ENCODE assay signal across 8 mouse cellular contexts in genomic region chr4:108781596-108781995, GRCm38 (mm10). TPM values are rescaled to one million over a fixed set of nuclear protein-coding genes. Genes with fewer than 3 reads are reported as not detected.
DNase-seq lines count a peak whose midpoint lies in the region; ATAC-seq and TF ChIP-seq lines count a peak whose summit lies in the region.

No protein-coding gene starts in this region.

- H3ac ChIP-seq in myocyte (ENCODE audit: control insufficient read depth, insufficient read length) = no peak overlapping the region

- peaks cover 2% of the 10 kb centered on the region; the same call in 1 of the 2 replicates for H3K4me1 ChIP-seq in liver, adult 2 months (ENCODE audit: control insufficient read depth, insufficient read depth, low read length)
- no peaks in the 10 kb centered on the region for H3K4me1 ChIP-seq in liver, embryonic 11.5 days (replicated peaks; ENCODE audit: control insufficient read depth, insufficient read depth, low read length)
- H3K4me1 ChIP-seq in hindbrain, embryonic 14.5 days (replicated peaks; ENCODE audit: control insufficient read depth, insufficient read depth, low read length) = peaks cover 14% of the 10 kb centered on the region; the same call in 1 of the 2 replicates

- DNase-seq in cerebellum, adult 11 months = peak; percentile 30
- no peak for DNase-seq in cerebellum, postnatal 10 days
- DNase-seq in liver, adult 2 months (ENCODE audit: extremely low read depth, low read depth, low spot score) = peak; percentile 81
- DNase-seq in liver, embryonic 11.5 days (ENCODE audit: low spot score) = no peak
- no peak for DNase-seq in hindbrain, embryonic 14.5 days (ENCODE audit: low spot score)
- DNase-seq in thymus, postnatal 10 days (ENCODE audit: low spot score in 2 of 2) = no peak
- DNase-seq in natural killer cell, adult 2 months (ENCODE audit: low spot score in 2 of 2) = no peak

- H3K4me2 ChIP-seq in liver, embryonic 11.5 days = no peak overlapping the region
- peak overlapping the region; percentile 70 for H3K4me2 ChIP-seq in hindbrain, embryonic 14.5 days (replicated peaks)
- H3K4me2 ChIP-seq in myocyte (ENCODE audit: low read depth) = peak overlapping the region; percentile 66

- no peak for TF ChIP-seq POLR2A in liver, adult 2 months (IDR thresholded peaks at IDR 0.05; ENCODE audit: extremely low read depth, insufficient read depth, low read length)
- TF ChIP-seq POLR2A in myocyte (IDR thresholded peaks at IDR 0.05; ENCODE audit: insufficient read length, low read depth) = no peak

- peak overlapping the region; percentile 40 for H3K27ac ChIP-seq in liver, adult 2 months (replicated peaks; ENCODE audit: insufficient read depth, low read depth, low read length)
- no peak overlapping the region for H3K27ac ChIP-seq in liver, embryonic 11.5 days (ENCODE audit: low read depth, low read length)
- no peak overlapping the region for H3K27ac ChIP-seq in hindbrain, embryonic 14.5 days

- no peak for ATAC-seq in liver, embryonic 11.5 days (replicated peaks; ENCODE audit: low FRiP score)
- no peak for ATAC-seq in hindbrain, embryonic 14.5 days (ENCODE audit: low FRiP score)

- no peaks in the 10 kb centered on the region for H3K9me3 ChIP-seq in liver, embryonic 11.5 days (ENCODE audit: control insufficient read depth, low read length)
- H3K9me3 ChIP-seq in hindbrain, embryonic 14.5 days (ENCODE audit: control insufficient read depth, low read length) = no peaks in the 10 kb centered on the region

- WGBS in liver, adult 2 months = 50% methylated on average over 3 of the region's 3 CpGs
- WGBS in liver, embryonic 11.5 days = 70% methylated on average over 3 of the region's 3 CpGs
- WGBS in hindbrain, embryonic 14.5 days = 65% methylated on average over 3 of the region's 3 CpGs

- peak overlapping the region; percentile 36; the same call in 1 of the 2 replicates for H3K4me3 ChIP-seq in liver, adult 2 months (ENCODE audit: insufficient read depth, low read depth, low read length)
- no peak overlapping the region for H3K4me3 ChIP-seq in liver, embryonic 11.5 days (ENCODE audit: low read depth, low read length)
- H3K4me3 ChIP-seq in hindbrain, embryonic 14.5 days (replicated peaks; ENCODE audit: low read length) = peak overlapping the region; percentile 98; the same call in 1 of the 2 replicates
- peak overlapping the region; percentile 60 for H3K4me3 ChIP-seq in myocyte

- no peaks in the 10 kb centered on the region for H3K27me3 ChIP-seq in liver, adult 2 months (ENCODE audit: control insufficient read depth, insufficient read depth, low read length)
- peaks cover 4% of the 10 kb centered on the region for H3K27me3 ChIP-seq in liver, embryonic 11.5 days (replicated peaks; ENCODE audit: control insufficient read depth, insufficient read depth, low read length)
- no peaks in the 10 kb centered on the region for H3K27me3 ChIP-seq in hindbrain, embryonic 14.5 days (ENCODE audit: control insufficient read depth, insufficient read depth, low read length)
- H3K27me3 ChIP-seq in myocyte (ENCODE audit: control insufficient read depth, insufficient read depth, insufficient read length) = no peaks in the 10 kb centered on the region

- no peak overlapping the region for H3K9ac ChIP-seq in liver, adult 2 months (ENCODE audit: low read depth, low read length)
- no peak overlapping the region for H3K9ac ChIP-seq in liver, embryonic 11.5 days (ENCODE audit: low read depth, low read length)
- H3K9ac ChIP-seq in hindbrain, embryonic 14.5 days = peak overlapping the region; percentile 99; the same call in 1 of the 2 replicates

- no peak for TF ChIP-seq CTCF in liver, adult 2 months (IDR thresholded peaks at IDR 0.05; ENCODE audit: low read depth, low read length)

- H3K79me2 ChIP-seq in liver, adult 2 months (ENCODE audit: control insufficient read depth, insufficient read depth, low read length) = no peaks in the 10 kb centered on the region; the same call in 1 of the 2 replicates
- peaks cover 29% of the 10 kb centered on the region for H3K79me2 ChIP-seq in myocyte (ENCODE audit: control insufficient read depth, insufficient read depth)

- H3K36me3 ChIP-seq in liver, adult 2 months (ENCODE audit: control insufficient read depth, insufficient read depth, low read length) = no peaks in the 10 kb centered on the region
- no peaks in the 10 kb centered on the region for H3K36me3 ChIP-seq in liver, embryonic 11.5 days (ENCODE audit: control insufficient read depth, insufficient read depth, low read length)
- no peaks in the 10 kb centered on the region for H3K36me3 ChIP-seq in hindbrain, embryonic 14.5 days (replicated peaks; ENCODE audit: control insufficient read depth, insufficient read depth)
- no peaks in the 10 kb centered on the region for H3K36me3 ChIP-seq in myocyte (ENCODE audit: control insufficient read depth, insufficient read depth)

TF ChIP-seq in myocyte, 11 proteins besides CTCF, POLR2A, EP300 and RAD21:
- TF ChIP-seq CEBPB (IDR thresholded peaks at IDR 0.05; ENCODE audit: insufficient read depth, poor library complexity, severe bottlenecking) (0 out of 2 replicates have a peak, but pooled peaks have one; percentile 5), TCF3 (IDR thresholded peaks at IDR 0.05; ENCODE audit: insufficient read length, low read depth) (no peak), SRF (IDR thresholded peaks at IDR 0.05; ENCODE audit: control insufficient read depth, insufficient read length, low read depth) (no peak)

RNA-seq across cellular contexts. Expression of gene Zfyve9, which starts 1.0 kb away (rescaled TPM):
- total RNA-seq in liver, adult 2 months (2014; rRNA removed) = 15.0 and 15.4 TPM in 2 replicates
- 2.1 and 2.2 TPM in 2 replicates for polyA plus RNA-seq in liver, adult 2 months (2012; rRNA removed)
- 1.2 and 1.9 TPM in 2 replicates for polyA plus RNA-seq in liver, embryonic 11.5 days (2014; fragmentation: Nextera tagmentation; extraction: Ambion mirVana)
- 7.3 and 8.2 TPM in 2 replicates for polyA plus RNA-seq in hindbrain, embryonic 14.5 days (2014; fragmentation: Nextera tagmentation; extraction: Ambion mirVana)
- 8.2 TPM for polyA plus RNA-seq in myocyte (2012; fragmentation: generic; extraction: Trizol)

RNA-seq across cellular contexts. Expression of gene Btf3l4, which starts 51.8 kb away (rescaled TPM):
- total RNA-seq in liver, adult 2 months (2014; rRNA removed) = 27.3 and 29.9 TPM in 2 replicates
- 7.0 and 8.1 TPM in 2 replicates for polyA plus RNA-seq in liver, adult 2 months (2012; rRNA removed)
- 121 and 125 TPM in 2 replicates for polyA plus RNA-seq in liver, embryonic 11.5 days (2014; fragmentation: Nextera tagmentation; extraction: Ambion mirVana)
- 187 and 191 TPM in 2 replicates for polyA plus RNA-seq in hindbrain, embryonic 14.5 days (2014; fragmentation: Nextera tagmentation; extraction: Ambion mirVana)
- polyA plus RNA-seq in myocyte (2012; fragmentation: generic; extraction: Trizol) = 64.3 TPM

RNA-seq across cellular contexts. Expression of gene Txndc12, which starts 52.8 kb away (rescaled TPM):
- total RNA-seq in liver, adult 2 months (2014; rRNA removed) = 38.1 and 41.4 TPM in 2 replicates
- 15.3 and 19.4 TPM in 2 replicates for polyA plus RNA-seq in liver, adult 2 months (2012; rRNA removed)
- 61.9 and 63.8 TPM in 2 replicates for polyA plus RNA-seq in liver, embryonic 11.5 days (2014; fragmentation: Nextera tagmentation; extraction: Ambion mirVana)
- polyA plus RNA-seq in hindbrain, embryonic 14.5 days (2014; fragmentation: Nextera tagmentation; extraction: Ambion mirVana) = 73.6 and 77.4 TPM in 2 replicates
- 46.4 TPM for polyA plus RNA-seq in myocyte (2012; fragmentation: generic; extraction: Trizol)

Comparison
In these comparisons a context has a peak if more than half of its experiments do, and no peak if none do; other contexts are left out.
1. DNase-seq: peak in cerebellum, adult 11 months (single experiment) and liver, adult 2 months (single experiment); none in cerebellum, postnatal 10 days (0 of 2), liver, embryonic 11.5 days (single experiment), hindbrain, embryonic 14.5 days (single experiment), thymus, postnatal 10 days (0 of 2) and natural killer cell, adult 2 months (0 of 2).